Mouse (Mus musculus) cerebellum, adult 2 months (tissue): Measurements from ENCODE around the gene Tmem205.

Source experiments
- CTCF ChIP-seq: fragments of 200-500 bp; IDR thresholded peaks from 2 replicates; pipeline ENCODE4 v1.5.1; 2011; ENCODE audit warnings: low read depth, mild to moderate bottlenecking, control low read depth, low read length, moderate library complexity, borderline replicate concordance; ENCODE audit not compliant: insufficient read depth
- POLR2A ChIP-seq: fragments of 200-500 bp; IDR thresholded peaks from 2 replicates; pipeline ENCODE4 v1.6.1; 2011; ENCODE audit warnings: low read length, control low read depth, borderline replicate concordance; ENCODE audit not compliant: insufficient read depth

- TF ChIP-seq CTCF (peak; percentile 52; the same call in 1 of the 2 replicates), POLR2A (no peak)
Observed at GRCm38 (mm10) chr9:21955225-21955569, 27.8 kb upstream of the Tmem205 start.
